Mouse (Mus musculus) cortical plate, adult 2 months (tissue): Measurements from ENCODE around the gene Pla2g1b.

Experiments used
- CTCF ChIP-seq: fragments of 200-500 bp; IDR thresholded peaks from 2 replicates; pipeline ENCODE4 v1.5.1; 2011; ENCODE audit warnings: mild to moderate bottlenecking, control low read depth, low read length; ENCODE audit not compliant: insufficient read depth; ENCODE audit errors: extremely low read depth
- POLR2A ChIP-seq: fragments of 200-500 bp; IDR thresholded peaks from 2 replicates; pipeline ENCODE4 v1.6.1; 2011; ENCODE audit warnings: mild to moderate bottlenecking, low read length, control low read depth; ENCODE audit not compliant: insufficient read depth; ENCODE audit errors: extremely low read depth

GRCm38 (mm10) chr5:115429359-115430186 lies 36.5 kb upstream of the Pla2g1b start, which contains the start of gene Msi1:
- TF ChIP-seq CTCF (no peak), POLR2A (no peak)
